Mouse (Mus musculus): Measurements from ENCODE around the gene St3gal2.
"Not testable (repeated sequence)": the region's sequence is repeated elsewhere in the genome, so short reads cannot be mapped to it uniquely, and the experiment has no call there.

The St3gal2 gene

DNA sequence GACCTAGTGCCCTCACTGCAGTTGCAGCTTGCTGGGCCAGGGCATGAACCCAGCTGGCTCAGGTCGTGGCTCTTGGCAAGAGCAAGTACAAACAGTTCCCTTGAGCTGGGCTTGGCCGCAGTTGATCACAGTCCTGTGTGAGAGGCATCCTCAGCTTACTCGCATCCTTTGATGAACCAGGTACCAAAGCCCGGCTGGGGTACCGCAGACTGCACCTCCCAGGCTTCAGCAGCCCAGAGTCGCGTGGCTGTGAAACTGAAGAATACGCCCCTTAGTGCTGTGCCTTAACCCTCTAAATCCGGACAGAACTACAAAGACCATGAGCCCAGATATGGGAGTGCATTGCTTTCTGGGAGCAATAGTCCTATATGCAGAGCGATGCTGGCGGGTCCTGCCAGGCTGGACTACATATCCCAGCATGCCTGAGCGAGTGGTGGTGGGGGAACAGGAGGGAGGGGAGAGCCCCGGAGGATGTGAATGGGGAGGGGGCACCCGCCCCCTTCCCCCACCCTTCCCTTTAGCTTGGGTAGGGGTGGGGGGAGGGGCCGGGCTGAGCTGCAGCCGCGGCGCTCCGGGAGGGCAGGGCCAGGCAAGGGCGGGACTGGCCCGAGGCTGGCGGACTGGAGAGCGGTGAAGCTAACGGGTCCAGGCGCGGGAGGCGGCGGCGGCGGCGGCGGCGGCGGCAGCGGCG lies at the start of gene St3gal2:
TSS of gene St3gal2 (plus strand) at position 582 of the 691 bp plus-strand sequence.
- peak; percentile 86 for DNase-seq (ENCODE audit: low read depth, low spot score)

DNA sequence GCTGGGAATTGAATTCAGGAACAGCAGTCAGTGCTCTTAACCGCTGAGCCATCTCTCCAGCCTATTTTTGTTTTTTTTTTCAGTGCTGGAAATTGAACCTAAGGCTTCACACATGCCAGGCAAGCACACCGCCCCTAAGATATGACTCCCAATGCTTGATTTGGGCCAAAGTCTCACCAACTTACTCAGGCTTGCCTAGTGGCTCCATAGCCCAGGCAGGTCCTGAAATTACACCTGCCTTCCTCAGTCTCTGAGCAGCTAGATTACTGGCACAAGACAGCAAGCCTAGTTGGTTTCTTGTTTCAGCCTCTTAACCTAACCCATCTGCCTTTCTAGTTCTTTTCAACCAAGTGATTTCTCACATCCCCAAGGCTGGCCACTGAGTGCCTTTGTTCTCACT lies 49.2 kb upstream of the St3gal2 start:
- DNase-seq (ENCODE audit: low read depth, low spot score), result no peak

DNA sequence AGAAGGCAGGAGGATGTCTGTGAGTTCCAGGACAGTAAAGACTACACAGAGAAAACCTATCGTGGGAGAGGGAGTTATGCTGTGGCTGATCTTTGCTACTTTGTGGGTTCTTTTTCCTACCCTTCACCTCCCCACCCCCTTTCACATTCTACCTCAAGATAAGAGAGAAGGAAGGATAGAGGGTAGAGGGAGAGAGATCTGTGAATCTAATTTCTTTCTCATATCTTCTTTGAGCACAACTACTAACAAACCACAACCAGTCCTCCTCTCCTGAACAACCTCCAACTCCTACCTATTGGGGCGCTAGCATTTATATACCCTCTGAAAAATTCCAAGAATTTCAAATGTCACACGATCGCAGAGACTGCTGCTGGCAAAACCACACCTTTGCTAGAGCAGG lies 41.9 kb upstream of the St3gal2 start:
- no peak for DNase-seq (ENCODE audit: low read depth, low spot score)

DNA sequence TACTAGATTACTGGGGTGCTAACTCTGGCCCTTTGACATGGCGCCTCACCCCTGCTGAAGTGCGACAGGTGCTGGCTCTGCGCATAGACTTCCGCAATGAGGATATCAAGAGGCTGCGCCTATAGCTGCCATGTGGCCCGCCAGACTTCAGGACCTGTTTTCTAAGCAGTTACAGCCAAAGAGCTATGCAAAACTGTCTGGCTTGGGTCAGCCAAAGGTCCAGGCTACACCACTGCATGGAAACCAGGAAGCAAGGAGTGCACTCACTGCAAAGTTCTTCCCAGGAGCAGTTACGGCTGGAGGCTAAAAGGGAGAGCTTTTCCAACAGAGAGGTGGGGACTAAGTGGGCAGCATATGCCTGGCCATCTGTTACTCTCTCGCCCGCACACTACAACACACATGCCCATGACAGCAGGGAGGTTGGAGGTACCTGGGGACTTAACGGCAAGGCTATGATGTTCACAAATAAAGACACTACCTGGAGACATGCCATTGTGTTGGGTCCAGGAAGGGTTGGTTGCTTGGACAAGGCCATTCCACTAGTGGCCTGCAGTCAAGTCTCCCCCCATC lies 37.9 kb upstream of the St3gal2 start:
- no peak for DNase-seq (ENCODE audit: low read depth, low spot score)

DNA sequence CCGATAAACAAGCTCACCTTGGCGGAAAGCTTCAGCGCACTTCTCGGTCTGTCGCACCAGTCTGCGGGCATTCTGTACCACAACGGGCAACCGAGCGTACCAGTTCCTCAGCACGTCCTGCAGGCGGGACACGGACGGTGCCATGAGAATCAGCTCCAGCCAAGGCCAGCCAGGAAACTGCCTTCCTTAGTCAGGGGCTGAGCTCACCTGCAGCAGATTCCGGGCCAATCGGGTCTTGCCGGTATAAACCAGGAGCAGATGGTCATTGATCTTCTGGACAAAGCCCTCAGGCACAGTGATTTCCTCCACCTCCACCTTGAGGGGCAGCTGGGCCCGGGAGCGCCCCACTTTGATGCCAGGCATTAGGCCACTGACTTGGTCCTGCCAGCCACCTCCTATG lies 35.9 kb upstream of the St3gal2 start:
- DNase-seq (ENCODE audit: low read depth, low spot score), result no peak

DNA sequence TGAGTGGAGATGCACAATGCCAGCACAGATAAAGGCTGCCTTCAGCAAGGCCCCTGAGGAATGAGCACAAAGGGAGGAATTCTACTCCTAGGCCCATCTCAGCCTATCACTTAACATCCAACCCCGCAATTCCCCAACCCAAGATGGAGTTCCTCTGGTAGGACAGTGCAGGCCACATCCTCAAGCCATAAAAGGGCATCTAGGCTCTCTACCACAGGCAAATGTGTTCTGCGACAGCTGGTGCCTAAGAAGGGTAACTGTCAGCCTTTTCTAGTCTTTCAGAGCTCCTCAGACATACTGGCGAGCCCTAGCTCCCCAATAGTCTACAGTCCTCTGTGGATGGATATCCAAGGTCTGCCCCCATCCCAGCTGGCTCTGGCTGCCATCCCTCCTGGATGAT lies 33.1 kb upstream of the St3gal2 start:
- DNase-seq (ENCODE audit: low read depth, low spot score), result no peak

DNA sequence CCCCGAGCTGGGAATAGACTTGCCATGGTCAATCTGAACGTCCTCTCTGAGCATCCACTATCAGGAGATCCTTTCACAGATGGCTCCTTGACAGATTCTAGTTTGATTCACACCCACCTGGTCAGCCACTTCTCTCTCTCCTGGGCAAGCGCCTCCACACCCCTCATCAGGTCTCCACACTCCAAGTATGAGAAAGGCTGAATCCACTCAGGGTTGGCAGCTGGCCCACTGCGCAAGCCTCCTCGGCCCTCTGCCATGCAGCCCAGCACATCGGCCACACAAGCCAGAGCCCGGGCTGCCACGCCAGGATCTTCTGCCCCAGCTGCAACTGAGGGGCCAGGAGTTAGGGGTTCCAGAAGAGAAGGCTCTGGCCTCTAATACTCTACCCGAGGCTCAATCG lies 32.2 kb upstream of the St3gal2 start:
- DNase-seq (ENCODE audit: low read depth, low spot score), result no peak

DNA sequence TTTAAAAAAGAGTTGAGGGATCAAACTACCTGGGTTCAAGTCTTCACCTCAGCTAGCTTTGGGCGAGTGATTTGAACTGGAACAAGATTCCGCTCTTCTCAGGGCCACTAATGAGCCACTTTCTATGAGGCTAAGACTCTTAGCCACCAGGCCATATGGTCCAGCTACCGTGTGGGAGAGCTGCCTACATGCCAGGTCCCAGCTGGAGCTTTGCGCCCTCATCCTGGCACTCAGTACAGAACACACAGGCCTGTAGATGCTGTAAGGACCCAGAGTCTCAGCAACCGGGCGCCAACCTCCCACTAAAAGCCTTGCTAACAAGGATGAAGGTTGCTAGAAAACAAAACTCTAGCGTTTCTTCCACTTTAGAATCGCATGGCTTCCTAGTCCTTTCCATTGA lies 31.3 kb upstream of the St3gal2 start:
- DNase-seq (ENCODE audit: low read depth, low spot score), result no peak

DNA sequence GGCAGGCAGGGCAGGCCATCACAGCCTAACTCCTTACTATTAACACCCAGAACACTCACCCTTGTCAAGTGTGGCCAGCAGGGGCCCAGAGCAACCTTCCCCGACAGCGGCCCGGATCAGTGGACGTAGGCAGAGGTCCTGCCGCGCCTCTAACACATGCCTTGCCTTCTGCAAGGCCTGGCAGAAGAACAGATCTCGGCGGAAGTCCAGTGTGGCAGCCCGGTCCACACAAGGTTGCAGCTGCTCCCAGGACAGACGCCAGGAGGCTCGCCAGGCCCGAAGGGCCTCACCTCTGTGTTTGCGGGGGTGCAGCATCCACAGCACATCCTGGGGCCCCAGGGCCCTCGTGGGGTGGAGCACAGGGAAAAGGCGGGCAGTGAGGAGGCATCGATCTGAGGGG lies 30.9 kb upstream of the St3gal2 start:
- DNase-seq (ENCODE audit: low read depth, low spot score), result no peak

DNA sequence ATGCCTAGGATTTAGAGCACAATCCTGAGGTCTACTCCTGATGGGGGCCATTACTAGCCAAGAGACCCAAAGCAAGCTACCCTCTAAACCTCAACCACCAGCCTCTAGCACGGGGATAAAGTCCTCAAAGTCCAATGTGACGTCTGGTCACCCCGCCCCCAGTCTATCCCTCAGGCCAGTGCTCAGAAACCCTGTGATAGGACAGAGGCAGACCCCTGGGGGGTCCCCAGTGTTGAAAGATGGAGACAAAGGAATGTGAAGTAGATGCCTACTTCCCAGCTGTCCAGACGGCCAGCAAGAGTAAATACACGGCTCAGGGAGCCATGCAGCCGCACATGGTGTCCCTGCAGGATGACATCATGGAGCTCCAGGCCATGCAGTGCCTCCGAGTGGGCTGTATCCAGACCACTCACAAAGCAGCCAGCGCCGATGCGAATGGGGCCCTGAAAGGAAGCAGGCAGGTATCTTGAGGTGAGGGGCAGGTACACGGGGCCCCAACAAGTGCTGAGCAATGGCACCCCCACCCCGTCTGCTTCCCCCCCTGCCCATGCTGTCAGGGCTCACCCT lies 29.7 kb upstream of the St3gal2 start:
- no peak for DNase-seq (ENCODE audit: low read depth, low spot score)

DNA sequence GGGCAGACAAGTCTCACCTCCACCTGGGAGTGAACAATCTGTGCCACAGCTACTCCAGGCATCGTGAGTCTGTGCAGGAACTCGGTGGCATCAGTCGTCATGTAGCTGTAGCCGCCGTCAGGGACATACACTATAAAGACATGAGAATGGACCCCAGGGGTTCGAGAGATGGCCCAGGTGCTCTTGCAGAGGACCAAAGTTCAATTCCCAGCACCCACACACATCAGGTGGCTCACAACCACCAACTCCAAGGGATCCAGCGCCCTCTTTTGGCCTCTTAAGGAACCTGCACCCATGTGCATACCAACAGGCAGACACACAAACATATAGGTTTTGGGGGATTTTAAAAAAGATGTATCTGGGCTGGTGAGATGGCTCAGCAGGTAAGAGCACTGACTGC lies 27.7 kb upstream of the St3gal2 start:
- DNase-seq (ENCODE audit: low read depth, low spot score), result no peak

DNA sequence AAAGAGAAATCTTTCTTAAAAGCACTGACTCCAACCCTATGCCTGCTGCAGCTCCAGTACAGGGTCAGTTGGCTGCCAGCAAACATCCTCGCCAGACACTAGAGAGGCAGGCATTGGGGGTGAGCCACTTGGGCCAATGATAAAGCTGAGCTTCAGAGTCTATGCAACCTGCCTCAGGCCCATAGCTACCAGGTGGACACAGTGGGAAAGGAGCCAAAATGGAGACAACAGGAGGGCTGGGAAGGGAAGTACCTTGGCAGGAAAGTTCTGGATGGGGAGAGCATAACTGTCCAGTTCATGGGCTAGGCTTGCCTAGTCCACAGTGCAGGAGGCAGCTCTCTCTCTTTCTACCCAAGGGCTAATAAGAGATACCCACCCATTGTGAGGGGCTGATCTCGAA lies 26.8 kb upstream of the St3gal2 start:
- no peak for DNase-seq (ENCODE audit: low read depth, low spot score)

DNA sequence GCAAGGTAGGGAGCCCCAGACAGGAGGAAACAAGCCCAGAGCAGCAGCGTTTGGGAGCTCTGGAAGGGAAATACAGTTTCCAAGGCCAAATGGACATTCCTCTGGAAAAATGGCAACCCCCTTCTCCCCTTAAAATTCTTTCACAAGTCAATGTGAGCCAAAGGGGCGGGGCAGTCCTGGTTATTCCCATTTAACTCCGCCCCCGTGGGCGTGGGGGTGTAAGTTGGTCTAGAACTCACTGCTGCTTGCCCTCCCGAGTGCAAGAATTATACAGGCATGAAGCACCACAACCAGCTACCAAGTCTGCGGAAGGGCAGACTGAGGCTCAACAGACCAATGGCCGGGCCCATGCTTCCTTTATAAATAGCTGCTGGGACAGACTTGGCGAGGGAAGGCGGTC lies 24.9 kb upstream of the St3gal2 start:
- DNase-seq (ENCODE audit: low read depth, low spot score), result no peak

DNA sequence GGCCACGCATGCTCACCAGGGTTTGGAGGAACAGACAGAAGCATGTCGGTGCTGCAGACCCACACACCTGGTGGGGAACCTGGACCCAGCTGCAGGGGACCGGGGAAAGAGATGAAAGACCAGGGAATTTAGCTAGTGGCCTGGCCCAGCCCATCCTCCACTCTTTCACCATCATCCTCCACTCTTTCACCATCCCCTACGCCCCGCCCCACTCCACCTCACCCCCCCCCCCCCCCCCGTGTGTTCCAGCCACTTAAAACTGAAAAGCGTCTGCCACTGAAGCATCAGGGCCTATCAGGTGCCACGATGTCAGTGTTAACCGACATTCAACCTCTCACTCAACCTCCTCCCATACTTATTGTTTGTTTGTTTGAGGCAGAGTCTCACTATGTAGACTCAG lies 24.5 kb upstream of the St3gal2 start:
- DNase-seq (ENCODE audit: low read depth, low spot score), result no peak

DNA sequence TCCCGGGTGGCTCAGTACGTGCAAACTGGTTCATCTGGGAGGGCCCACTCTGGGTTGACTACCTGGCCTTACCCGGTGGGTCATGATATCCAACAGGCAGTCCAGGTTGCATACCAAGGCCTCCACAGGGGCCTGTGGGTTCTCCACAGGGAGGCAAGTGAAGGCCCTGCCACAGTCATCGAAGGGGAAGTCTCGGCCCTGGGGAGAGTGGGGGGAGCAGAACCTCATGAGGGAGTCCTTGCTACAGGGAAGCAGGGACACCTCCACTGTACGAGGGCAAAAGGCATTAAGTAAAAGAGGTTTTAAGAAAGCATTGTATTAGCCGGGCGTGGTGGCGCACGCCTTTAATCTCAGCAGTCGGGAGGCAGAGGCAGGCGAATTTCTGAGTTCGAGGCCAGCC lies 23.9 kb upstream of the St3gal2 start:
- DNase-seq (ENCODE audit: low read depth, low spot score), result no peak

DNA sequence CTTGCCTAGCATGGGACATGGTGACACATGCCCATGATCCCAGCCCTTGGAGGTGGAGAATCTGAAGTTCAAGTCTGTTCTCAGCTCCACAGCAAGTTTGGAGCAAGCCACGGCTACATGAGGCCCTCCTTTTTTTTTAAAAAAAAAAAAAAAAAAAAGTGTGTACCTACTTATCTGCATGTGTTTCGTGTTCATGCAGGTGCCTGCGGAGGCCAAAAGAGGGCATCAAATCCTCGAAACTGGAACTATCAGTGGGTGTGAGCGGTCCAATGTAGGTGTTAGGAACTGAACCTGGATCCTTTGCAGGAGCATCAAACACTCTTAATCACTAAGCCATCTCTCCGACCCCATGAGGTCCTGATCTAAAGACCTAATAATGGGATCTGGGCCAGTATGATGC lies 22.2 kb upstream of the St3gal2 start:
- DNase-seq (ENCODE audit: low read depth, low spot score), result no peak

DNA sequence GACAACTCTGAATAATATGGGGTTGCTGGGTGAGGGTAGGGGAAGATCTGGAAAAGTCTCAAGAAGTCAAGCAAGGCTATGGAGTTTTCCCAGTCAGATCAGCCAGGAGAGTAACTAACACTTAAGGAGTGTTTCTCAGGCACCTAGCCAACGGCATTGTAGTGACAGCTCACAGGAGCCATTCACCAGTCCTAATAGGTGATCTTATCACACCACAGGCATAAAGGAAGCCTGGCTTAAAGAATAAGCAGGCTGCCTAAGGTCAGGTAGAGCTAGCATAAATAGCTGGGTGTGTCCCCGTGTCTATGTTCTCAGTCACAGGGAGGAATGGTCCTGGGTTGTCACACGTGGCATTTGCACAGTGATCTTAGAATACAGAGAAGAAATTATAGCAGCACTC lies 18.7 kb upstream of the St3gal2 start:
- DNase-seq (ENCODE audit: low read depth, low spot score), result no peak

DNA sequence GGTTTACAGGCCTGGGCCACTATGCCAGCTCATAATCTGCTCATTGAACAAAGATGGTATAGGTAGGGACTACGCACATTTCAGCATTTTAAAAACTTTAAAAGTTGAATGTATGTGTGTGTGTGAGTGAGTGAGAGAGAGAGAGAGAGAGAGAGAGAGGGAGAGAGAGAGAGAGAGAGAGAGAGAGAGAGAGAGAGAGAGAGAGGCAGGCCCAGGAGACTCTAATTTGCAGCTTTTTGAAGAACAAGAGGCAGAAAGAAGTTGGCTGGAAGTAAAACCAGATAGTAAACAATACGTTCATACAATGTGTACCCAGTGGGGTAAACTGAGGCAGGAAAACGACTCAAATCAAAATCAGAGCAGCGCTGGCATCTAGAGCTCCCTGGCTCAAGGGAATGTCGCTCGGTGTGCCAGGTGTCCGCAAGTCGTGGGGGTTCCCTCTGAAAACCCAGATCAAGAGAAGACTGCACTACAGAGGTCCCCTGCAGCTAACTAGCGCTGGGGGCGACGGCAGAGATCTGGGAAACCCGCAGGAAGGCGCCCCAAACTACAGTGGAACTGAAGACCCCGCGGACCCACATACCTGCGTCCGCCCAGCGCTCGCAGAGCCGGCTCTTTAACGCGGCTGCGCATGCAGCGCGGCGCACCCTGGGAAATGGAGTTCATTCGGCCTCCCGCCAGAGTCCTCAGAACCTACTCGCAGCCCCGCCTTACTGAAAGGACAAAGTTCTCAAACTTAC lies 17.7 kb upstream of the St3gal2 start, which contains the start of gene Fuk:
TSS of gene Fuk (minus strand) at position 650 of the 740 bp plus-strand sequence.
- DNase-seq (ENCODE audit: low read depth, low spot score), result peak; percentile 38

DNA sequence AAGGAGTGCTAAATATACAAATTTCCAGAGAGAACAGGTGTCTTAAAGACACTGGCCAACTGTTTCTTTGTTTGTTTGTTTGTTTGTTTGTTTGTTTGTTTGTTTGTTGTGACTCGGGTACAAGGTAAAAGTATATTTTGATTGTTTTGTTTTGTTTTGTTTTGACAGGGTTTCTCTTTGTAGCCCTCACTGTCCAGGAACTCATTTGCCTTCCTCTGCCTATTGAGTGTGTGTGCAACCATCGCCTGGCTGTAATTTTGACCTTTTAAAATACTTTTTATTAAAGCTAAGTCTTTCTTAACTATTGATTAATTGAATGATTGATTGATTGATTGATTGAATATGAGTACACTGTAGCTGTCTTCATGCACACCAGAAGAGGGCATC lies 17.1 kb upstream of the St3gal2 start:
- DNase-seq (ENCODE audit: low read depth, low spot score), result no peak

DNA sequence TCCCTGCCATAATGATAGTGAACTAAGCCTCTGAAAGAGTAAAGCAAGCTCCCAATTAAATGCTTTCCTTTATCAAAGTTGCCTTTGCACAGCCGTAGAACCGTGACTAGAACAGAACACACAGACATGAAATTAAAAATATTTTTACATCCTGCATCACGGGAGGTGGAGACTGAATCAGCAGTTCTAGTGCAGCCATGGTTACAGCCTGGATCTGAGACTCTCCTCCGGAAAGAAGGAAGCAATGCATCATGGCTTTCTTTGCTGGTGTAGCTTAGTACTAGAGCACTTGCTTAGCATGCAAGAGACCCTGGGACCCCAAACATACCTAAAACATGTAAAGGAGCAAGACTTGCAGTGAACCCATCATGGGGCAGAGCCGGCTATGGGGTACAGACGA lies 14.3 kb upstream of the St3gal2 start:
- no peak for DNase-seq (ENCODE audit: low read depth, low spot score)

DNA sequence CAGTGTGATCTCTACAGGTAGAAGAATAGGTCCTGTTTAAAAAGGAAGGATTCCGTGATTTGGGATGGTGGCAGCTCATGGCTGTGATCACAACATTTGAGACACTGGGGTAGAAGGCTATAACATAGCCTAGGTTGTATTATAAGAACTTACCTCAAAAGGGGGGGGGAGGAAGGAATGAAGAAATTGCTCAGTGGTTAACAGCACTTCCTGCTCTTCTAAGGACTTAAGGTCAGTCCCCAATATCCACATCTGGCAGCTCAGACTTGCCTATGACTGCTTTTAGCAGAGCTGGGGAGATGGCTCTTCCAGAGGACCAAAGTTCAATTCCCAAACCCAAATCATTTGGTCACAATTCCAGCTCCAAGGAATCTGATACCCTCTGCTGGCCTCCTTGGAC lies 13.0 kb upstream of the St3gal2 start:
- no peak for DNase-seq (ENCODE audit: low read depth, low spot score)

DNA sequence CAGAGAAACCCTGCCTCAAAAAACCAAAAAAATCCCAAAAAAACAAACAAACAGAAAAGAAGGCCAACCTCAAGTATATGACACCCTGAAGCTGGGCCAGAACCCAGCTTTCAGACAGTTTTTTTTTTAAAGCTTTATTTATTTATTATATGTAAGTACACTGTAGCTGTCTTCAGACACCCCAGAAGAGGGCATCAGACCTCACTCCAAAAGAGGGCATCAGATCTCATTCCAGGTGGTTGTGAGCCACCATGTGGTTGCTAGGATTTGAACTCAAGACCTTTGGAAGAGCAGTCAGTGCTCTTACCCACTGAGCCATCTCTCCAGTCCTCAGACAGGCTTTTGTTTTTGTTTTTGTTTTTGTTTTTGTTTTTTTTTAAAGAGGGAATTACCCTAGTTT lies 9.9 kb upstream of the St3gal2 start:
- DNase-seq (ENCODE audit: low read depth, low spot score), result not testable (repeated sequence)
